Mouse (Mus musculus): Measurements from ENCODE around the gene Rxfp3. TPM values are rescaled to one million over a fixed set of nuclear protein-coding genes. Genes with fewer than 3 reads are reported as not detected.
"Not testable (repeated sequence)": the region's sequence is repeated elsewhere in the genome, so short reads cannot be mapped to it uniquely, and the experiment has no call there.

Rxfp3 gene
- polyA plus RNA-seq, 1 experiment from 2014 or later, result not detected

DNA sequence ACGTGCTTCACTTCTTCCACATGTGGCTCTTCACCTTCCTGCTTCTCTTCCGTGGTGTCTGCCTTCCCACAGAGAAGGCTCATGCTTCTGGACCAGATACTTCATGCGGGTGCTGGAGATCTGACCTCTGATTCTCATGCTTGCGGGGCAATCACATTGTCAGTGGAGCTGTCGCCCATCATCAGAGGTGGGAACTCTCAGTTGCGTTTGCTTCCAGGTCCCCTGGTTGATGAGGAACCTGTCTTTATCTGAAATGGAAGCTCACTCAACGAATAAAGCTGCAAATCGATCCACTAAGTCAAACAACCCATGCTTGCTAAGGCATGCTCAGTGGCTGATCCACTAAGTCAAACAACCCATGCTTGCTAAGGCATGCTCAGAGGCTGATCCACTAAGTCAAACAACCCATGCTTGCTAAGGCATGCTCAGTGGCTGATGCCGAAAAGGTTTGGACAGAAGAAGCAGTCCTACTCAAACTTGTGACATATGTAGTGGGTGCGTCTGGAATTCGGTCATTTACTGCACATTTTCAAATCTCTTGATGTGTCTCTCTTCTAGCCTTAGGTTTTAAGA is 26.7 kb downstream of the Rxfp3 start:
- Histone ChIP-seq H3K27ac (ENCODE audit: low read length) (peak overlapping the region; percentile 14; the same call in 1 of the 2 replicates), H3K4me1 (ENCODE audit: control insufficient read depth, low read depth, low read length) (no peaks in the 10 kb centered on the region; the same call in 1 of the 2 replicates), H3K27me3 (ENCODE audit: control insufficient read depth, insufficient read depth, low read depth, low read length) (no peaks in the 10 kb centered on the region), H3K9me3 (replicated peaks; ENCODE audit: control insufficient read depth, low read length) (no peaks in the 10 kb centered on the region), H3K36me3 (ENCODE audit: control insufficient read depth, insufficient read depth) (no peaks in the 10 kb centered on the region), H3K4me2 (ENCODE audit: low read depth, low read length) (no peak overlapping the region), H3K9ac (ENCODE audit: low read depth, low read length) (no peak overlapping the region), H3K4me3 (ENCODE audit: low read depth, low read length) (no peak overlapping the region)
- 54% methylated on average over 11 of the region's 11 CpGs for WGBS (ENCODE audit: insufficient replicate concordance)
- ATAC-seq (ENCODE audit: low read depth), result peak; percentile 79

DNA sequence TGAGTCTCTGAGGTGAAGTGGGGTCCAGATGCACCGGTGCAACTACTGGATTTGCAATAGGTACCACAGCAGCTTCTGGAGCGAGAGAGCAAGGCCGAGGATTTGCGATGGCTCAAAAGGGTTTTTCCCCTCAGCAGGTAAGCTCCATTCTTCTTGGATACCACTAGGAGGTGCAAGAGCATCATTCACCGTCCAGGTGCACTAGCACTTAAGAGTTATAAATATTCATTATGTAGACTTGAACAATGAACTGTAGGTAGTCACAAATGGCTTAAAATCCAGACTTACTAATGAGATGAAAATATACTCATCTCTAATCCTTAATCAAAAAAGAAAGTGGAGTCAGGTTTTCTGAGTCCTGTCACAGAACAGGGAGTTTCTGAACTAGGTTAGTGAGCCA is 29.0 kb downstream of the Rxfp3 start:
- Histone ChIP-seq H3K9ac (ENCODE audit: low read depth, low read length) (no peak overlapping the region), H3K4me3 (ENCODE audit: low read depth, low read length) (no peak overlapping the region), H3K4me2 (ENCODE audit: low read depth, low read length) (no peak overlapping the region), H3K36me3 (ENCODE audit: control insufficient read depth, insufficient read depth) (no peaks in the 10 kb centered on the region), H3K9me3 (replicated peaks; ENCODE audit: control insufficient read depth, low read length) (no peaks in the 10 kb centered on the region), H3K4me1 (ENCODE audit: control insufficient read depth, low read depth, low read length) (no peaks in the 10 kb centered on the region; the same call in 1 of the 2 replicates), H3K27me3 (ENCODE audit: control insufficient read depth, insufficient read depth, low read depth, low read length) (no peaks in the 10 kb centered on the region), H3K27ac (ENCODE audit: low read length) (no peak overlapping the region)
- 20% methylated on average over 5 of the region's 5 CpGs for WGBS (ENCODE audit: insufficient replicate concordance)
- no peak for ATAC-seq (ENCODE audit: low read depth)

DNA sequence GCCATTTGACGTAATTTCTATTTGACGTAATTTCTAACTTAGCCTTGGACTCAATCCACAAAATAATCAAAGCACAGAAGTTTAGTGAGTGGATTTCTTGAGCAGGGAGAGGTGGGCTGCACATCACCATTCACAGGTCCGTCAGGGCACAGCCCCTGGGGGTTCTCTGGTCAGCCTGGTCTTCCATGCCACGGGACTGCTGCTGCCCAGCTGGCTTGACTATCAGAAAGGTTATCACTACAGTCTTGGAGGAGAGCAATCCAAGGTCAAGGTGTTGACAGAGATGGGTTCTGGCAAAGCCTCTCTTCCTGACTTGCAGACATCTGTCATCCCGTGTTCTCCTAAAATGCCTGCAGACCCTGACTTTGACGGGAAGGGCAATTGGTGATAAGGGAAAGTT is 33.1 kb downstream of the Rxfp3 start:
- no peaks in the 10 kb centered on the region for H3K4me1 ChIP-seq (ENCODE audit: control insufficient read depth, low read depth, low read length)
- H3K9me3 ChIP-seq (replicated peaks; ENCODE audit: control insufficient read depth, low read length), result no peaks in the 10 kb centered on the region
- no peak overlapping the region for H3K4me2 ChIP-seq (ENCODE audit: low read depth, low read length)
- no peak overlapping the region for H3K9ac ChIP-seq (ENCODE audit: low read depth, low read length)
- no peak for ATAC-seq (ENCODE audit: low read depth)
- H3K4me3 ChIP-seq (ENCODE audit: low read depth, low read length), result no peak overlapping the region
- 57% methylated on average over 6 of the region's 6 CpGs for WGBS (ENCODE audit: insufficient replicate concordance)
- no peak overlapping the region for H3K27ac ChIP-seq (ENCODE audit: low read length)
- no peaks in the 10 kb centered on the region for H3K36me3 ChIP-seq (ENCODE audit: control insufficient read depth, insufficient read depth)
- no peaks in the 10 kb centered on the region for H3K27me3 ChIP-seq (ENCODE audit: control insufficient read depth, insufficient read depth, low read depth, low read length)

DNA sequence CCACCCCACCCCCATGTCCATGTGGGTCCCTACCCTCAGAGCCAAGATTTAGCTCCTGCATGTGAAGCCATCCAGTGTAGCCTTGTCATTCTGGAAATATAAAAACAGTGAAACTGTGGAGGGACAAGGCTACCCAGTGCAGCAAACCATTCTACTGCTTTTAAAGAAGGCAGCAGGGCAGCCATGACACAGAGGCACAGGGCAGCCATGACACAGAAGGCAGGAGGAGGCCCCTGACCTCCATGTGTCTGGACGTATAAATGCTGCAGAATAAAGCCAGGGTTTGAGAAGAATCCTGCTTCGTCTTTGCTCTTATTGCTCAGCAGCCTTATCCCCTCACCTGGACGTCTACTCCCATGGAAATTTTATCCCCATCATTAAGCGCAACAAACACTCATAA is 34.0 kb downstream of the Rxfp3 start:
- H3K9me3 ChIP-seq (replicated peaks; ENCODE audit: control insufficient read depth, low read length), result no peaks in the 10 kb centered on the region
- H3K4me3 ChIP-seq (ENCODE audit: low read depth, low read length), result no peak overlapping the region
- no peaks in the 10 kb centered on the region for H3K36me3 ChIP-seq (ENCODE audit: control insufficient read depth, insufficient read depth)
- H3K9ac ChIP-seq (ENCODE audit: low read depth, low read length), result no peak overlapping the region
- no peaks in the 10 kb centered on the region for H3K27me3 ChIP-seq (ENCODE audit: control insufficient read depth, insufficient read depth, low read depth, low read length)
- H3K4me1 ChIP-seq (ENCODE audit: control insufficient read depth, low read depth, low read length), result no peaks in the 10 kb centered on the region
- WGBS (ENCODE audit: insufficient replicate concordance), result 64% methylated on average over 4 of the region's 4 CpGs
- no peak for ATAC-seq (ENCODE audit: low read depth)
- no peak overlapping the region for H3K4me2 ChIP-seq (ENCODE audit: low read depth, low read length)
- no peak overlapping the region for H3K27ac ChIP-seq (ENCODE audit: low read length)

DNA sequence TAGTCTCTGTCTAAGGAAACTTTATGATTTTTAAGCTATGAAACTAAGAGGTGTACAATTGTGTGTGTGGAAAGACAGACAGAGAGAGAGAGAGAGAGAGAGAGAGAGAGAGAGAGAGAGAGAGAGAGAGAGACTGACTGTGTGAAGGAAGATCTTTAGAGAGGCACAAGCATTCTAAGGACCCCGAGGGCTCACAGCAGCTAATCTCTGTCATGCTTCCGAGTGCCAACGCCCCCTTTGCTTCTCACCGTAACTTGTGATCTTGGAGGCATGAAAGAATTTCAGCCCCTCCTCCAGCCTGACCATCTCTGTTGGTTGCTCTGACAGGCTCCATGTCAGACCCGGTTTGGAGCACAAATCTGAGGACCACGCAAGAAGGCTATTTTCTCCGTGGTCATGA is 37.4 kb downstream of the Rxfp3 start, which contains the start of gene Slc45a2:
Gene Slc45a2 (plus strand): TSS at position 301 of the 400 bp plus-strand sequence.
- no peaks in the 10 kb centered on the region for H3K9me3 ChIP-seq (replicated peaks; ENCODE audit: control insufficient read depth, low read length)
- no peaks in the 10 kb centered on the region for H3K36me3 ChIP-seq (ENCODE audit: control insufficient read depth, insufficient read depth)
- no peaks in the 10 kb centered on the region for H3K4me1 ChIP-seq (ENCODE audit: control insufficient read depth, low read depth, low read length)
- no peak within 1 kb of the TSS for H3K9ac ChIP-seq (ENCODE audit: low read depth, low read length)
- ATAC-seq (ENCODE audit: low read depth), result no peak
- WGBS (ENCODE audit: insufficient replicate concordance), result 69% methylated on average over 7 of the region's 7 CpGs
- no peaks in the 10 kb centered on the region for H3K27me3 ChIP-seq (ENCODE audit: control insufficient read depth, insufficient read depth, low read depth, low read length)
- H3K4me2 ChIP-seq (ENCODE audit: low read depth, low read length), result no peak within 1 kb of the TSS
- H3K27ac ChIP-seq (ENCODE audit: low read length), result no peak within 1 kb of the TSS
- H3K4me3 ChIP-seq (ENCODE audit: low read depth, low read length), result no peak within 1 kb of the TSS

DNA sequence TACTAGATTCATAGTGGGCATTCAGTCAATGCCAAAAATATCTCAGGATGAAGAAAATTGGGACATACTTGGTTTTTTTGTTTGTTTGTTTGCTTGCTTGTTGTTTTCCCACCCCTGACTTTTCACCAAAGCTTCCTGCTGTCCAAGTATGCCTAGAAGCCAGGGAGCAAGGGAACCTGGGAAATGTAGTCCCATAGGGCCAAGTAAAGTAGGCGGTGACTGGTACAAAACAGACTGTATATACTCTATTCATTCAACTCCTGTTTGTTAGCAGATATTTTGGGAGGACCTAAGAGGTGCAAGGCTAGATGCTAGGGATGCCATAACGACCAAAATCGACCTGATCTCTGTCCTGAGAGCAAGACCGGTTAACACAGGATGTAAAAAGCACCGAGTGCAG is 38.0 kb downstream of the Rxfp3 start:
- Histone ChIP-seq H3K4me3 (ENCODE audit: low read depth, low read length) (no peak overlapping the region), H3K27ac (ENCODE audit: low read length) (no peak overlapping the region), H3K4me1 (ENCODE audit: control insufficient read depth, low read depth, low read length) (no peaks in the 10 kb centered on the region), H3K36me3 (ENCODE audit: control insufficient read depth, insufficient read depth) (no peaks in the 10 kb centered on the region), H3K9me3 (replicated peaks; ENCODE audit: control insufficient read depth, low read length) (no peaks in the 10 kb centered on the region), H3K9ac (ENCODE audit: low read depth, low read length) (no peak overlapping the region), H3K27me3 (ENCODE audit: control insufficient read depth, insufficient read depth, low read depth, low read length) (no peaks in the 10 kb centered on the region), H3K4me2 (ENCODE audit: low read depth, low read length) (no peak overlapping the region)
- ATAC-seq (ENCODE audit: low read depth), result no peak
- 42% methylated on average over 5 of the region's 5 CpGs for WGBS (ENCODE audit: insufficient replicate concordance)

DNA sequence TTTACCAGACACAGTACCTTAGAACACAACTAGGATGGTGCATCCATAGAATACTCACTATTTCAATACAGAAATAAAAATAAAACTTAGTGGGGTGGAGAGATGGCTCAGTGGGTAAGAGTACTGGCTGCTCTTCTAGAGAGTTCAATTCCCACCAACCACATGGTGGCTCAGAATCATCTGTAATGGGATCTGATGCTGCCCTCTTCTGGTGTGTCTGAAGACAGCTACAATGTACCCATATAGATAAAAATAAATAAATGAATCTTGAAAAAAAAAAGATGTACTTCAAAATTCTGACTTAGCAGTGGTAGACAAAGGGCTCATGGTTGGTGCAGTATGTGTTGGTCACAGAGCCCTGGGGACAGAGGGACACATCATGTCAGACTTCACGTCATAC is 46.2 kb downstream of the Rxfp3 start:
- 90% methylated on average over 1 of the region's 1 CpGs for WGBS (ENCODE audit: insufficient replicate concordance)
- no peak for ATAC-seq (ENCODE audit: low read depth)
- H3K9me3 ChIP-seq (replicated peaks; ENCODE audit: control insufficient read depth, low read length), result no peaks in the 10 kb centered on the region
- H3K4me3 ChIP-seq (ENCODE audit: low read depth, low read length), result no peak overlapping the region
- H3K9ac ChIP-seq (ENCODE audit: low read depth, low read length), result no peak overlapping the region
- no peaks in the 10 kb centered on the region for H3K4me1 ChIP-seq (ENCODE audit: control insufficient read depth, low read depth, low read length)
- H3K27me3 ChIP-seq (ENCODE audit: control insufficient read depth, insufficient read depth, low read depth, low read length), result no peaks in the 10 kb centered on the region
- H3K27ac ChIP-seq (ENCODE audit: low read length), result no peak overlapping the region
- H3K36me3 ChIP-seq (ENCODE audit: control insufficient read depth, insufficient read depth), result no peaks in the 10 kb centered on the region
- H3K4me2 ChIP-seq (ENCODE audit: low read depth, low read length), result no peak overlapping the region

DNA sequence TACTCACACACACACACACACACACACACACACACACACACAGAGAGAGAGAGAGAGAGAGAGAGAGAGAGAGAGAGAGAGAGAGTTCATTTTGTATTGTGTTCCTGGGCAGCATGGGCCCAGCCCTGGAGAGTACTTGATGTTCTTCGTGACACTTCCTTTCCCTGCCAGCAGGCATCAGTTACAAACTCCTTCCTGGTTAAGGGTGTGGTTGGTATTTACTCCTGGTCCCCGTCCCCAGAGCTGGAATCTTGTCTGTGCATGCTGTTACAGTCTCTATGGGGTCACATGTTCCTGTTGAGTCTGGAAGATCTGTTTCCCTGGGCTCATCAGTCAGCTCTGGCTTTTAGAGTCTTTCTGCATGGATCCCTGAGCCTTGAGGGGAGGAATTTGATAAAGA is 47.4 kb downstream of the Rxfp3 start:
- H3K27ac ChIP-seq (ENCODE audit: low read length), result no peak overlapping the region

DNA sequence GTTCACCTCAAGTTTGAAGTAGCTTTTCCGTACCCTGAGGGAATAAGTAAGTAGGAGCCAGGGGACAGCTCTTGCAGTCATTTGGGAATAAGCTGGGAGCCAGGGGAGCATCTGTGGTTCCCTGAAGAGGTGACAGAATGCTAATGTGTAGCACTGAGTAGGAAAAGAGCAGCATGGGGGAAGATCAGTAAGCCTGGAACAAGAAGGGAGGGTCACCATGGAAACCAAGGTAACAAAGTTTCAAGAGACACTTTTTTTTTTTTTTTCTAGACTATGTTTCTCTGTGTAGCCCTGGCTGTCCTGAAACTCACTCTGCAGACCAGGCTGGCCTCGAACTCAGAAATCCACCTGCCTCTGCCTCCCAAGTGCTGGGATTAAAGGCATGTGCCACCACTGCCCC is 51.3 kb downstream of the Rxfp3 start:
- peak overlapping the region; percentile 75 for H3K27ac ChIP-seq (ENCODE audit: low read length)
- WGBS (ENCODE audit: insufficient replicate concordance), result 55% methylated on average over 2 of the region's 2 CpGs

More for the DNA sequence above, 47.4 kb downstream of the Rxfp3 start:
- H3K9ac ChIP-seq (ENCODE audit: low read depth, low read length), result no peak overlapping the region
- no peak for ATAC-seq (ENCODE audit: low read depth)
- H3K27me3 ChIP-seq (ENCODE audit: control insufficient read depth, insufficient read depth, low read depth, low read length), result no peaks in the 10 kb centered on the region
- 38% methylated on average over 2 of the region's 2 CpGs for WGBS (ENCODE audit: insufficient replicate concordance)
- H3K36me3 ChIP-seq (ENCODE audit: control insufficient read depth, insufficient read depth), result no peaks in the 10 kb centered on the region
- H3K9me3 ChIP-seq (replicated peaks; ENCODE audit: control insufficient read depth, low read length), result no peaks in the 10 kb centered on the region
- no peak overlapping the region for H3K4me2 ChIP-seq (ENCODE audit: low read depth, low read length)
- no peak overlapping the region for H3K4me3 ChIP-seq (ENCODE audit: low read depth, low read length)
- no peaks in the 10 kb centered on the region for H3K4me1 ChIP-seq (ENCODE audit: control insufficient read depth, low read depth, low read length)

More for the DNA sequence above, 51.3 kb downstream of the Rxfp3 start:
- not testable (repeated sequence) for H3K9me3 ChIP-seq (replicated peaks; ENCODE audit: control insufficient read depth, low read length); H3K4me3 ChIP-seq (ENCODE audit: low read depth, low read length); H3K4me2 ChIP-seq (ENCODE audit: low read depth, low read length); H3K36me3 ChIP-seq (ENCODE audit: control insufficient read depth, insufficient read depth); H3K27me3 ChIP-seq (ENCODE audit: control insufficient read depth, insufficient read depth, low read depth, low read length); ATAC-seq (ENCODE audit: low read depth); H3K9ac ChIP-seq (ENCODE audit: low read depth, low read length); H3K4me1 ChIP-seq (ENCODE audit: control insufficient read depth, low read depth, low read length)
